ENCODE assay signal across 9 mouse cellular contexts in genomic region chr4:47234667-47235267, GRCm38 (mm10). TPM values are rescaled to one million over a fixed set of nuclear protein-coding genes. Genes with fewer than 3 reads are reported as not detected.
A peak's percentile ranks its signal among the peaks of the same experiment; 100 is the strongest.
DNase-seq lines count a peak whose midpoint lies in the region; ATAC-seq and TF ChIP-seq lines count a peak whose summit lies in the region.
"Had no signal": no experiment of that assay in that cellular context is flagged by ENCODE, and none has a peak within 500 bp of the region (broad histone marks: within the 10 kb centered on the region; RNA-seq: fewer than 3 reads in every experiment).

No protein-coding gene starts in this region.

- H3K4me3 ChIP-seq in heart, embryonic 11.5 days (ENCODE audit: low read depth, low read length), result no peak overlapping the region
- H3K4me3 ChIP-seq in limb, embryonic 10.5 days, result no peak overlapping the region
- no peak overlapping the region for H3K4me3 ChIP-seq in midbrain, embryonic 16.5 days (ENCODE audit: low read depth, low read length)
- no peak overlapping the region for H3K4me3 ChIP-seq in spleen, adult 2 months (ENCODE audit: extremely low read depth, insufficient read depth, insufficient read length)

- H3K9me3 ChIP-seq in heart, embryonic 11.5 days (replicated peaks; ENCODE audit: control insufficient read depth, low read length), result no peaks in the 10 kb centered on the region
- H3K9me3 ChIP-seq in limb, embryonic 10.5 days (replicated peaks), result no peaks in the 10 kb centered on the region
- no peaks in the 10 kb centered on the region for H3K9me3 ChIP-seq in midbrain, embryonic 16.5 days (replicated peaks; ENCODE audit: control insufficient read depth, low read length, poor library complexity, severe bottlenecking)

- no peak overlapping the region for H3K9ac ChIP-seq in heart, embryonic 11.5 days (ENCODE audit: low read depth, low read length)
- no peak overlapping the region for H3K9ac ChIP-seq in midbrain, embryonic 16.5 days (ENCODE audit: low read depth, low read length)

- TF ChIP-seq POLR2A in spleen, adult 2 months (IDR thresholded peaks at IDR 0.05; ENCODE audit: low read depth, low read length), result no peak

- H3K4me2 ChIP-seq in heart, embryonic 11.5 days, result no peak overlapping the region
- no peak overlapping the region for H3K4me2 ChIP-seq in midbrain, embryonic 16.5 days (ENCODE audit: low read length)

- peak; percentile 91 to 92 for DNase-seq in heart, adult 18-20 months
- peak; percentile 91 for DNase-seq in gastrocnemius, postnatal 14 days
- DNase-seq in kidney, adult 11 months, result peak; percentile 78
- DNase-seq in limb, embryonic 10.5 days (ENCODE audit: low spot score), result peak; percentile 88
- DNase-seq in spleen, adult 2 months (ENCODE audit: low read depth in 1 of 2, low spot score in 2 of 2), result peak in 1 of 2 experiments; percentile 49

- no peaks in the 10 kb centered on the region for H3K4me1 ChIP-seq in heart, embryonic 11.5 days (ENCODE audit: control insufficient read depth, insufficient read depth, low read length)
- peaks cover 26% of the 10 kb centered on the region for H3K4me1 ChIP-seq in limb, embryonic 10.5 days
- peaks cover 8% of the 10 kb centered on the region for H3K4me1 ChIP-seq in midbrain, embryonic 16.5 days (ENCODE audit: control insufficient read depth, insufficient read depth, low read length)
- H3K4me1 ChIP-seq in spleen, adult 2 months (ENCODE audit: control insufficient read depth, insufficient read depth, insufficient read length), result no peaks in the 10 kb centered on the region; the same call in 1 of the 2 replicates

- H3K27ac ChIP-seq in heart, embryonic 11.5 days (ENCODE audit: low read depth, low read length), result no peak overlapping the region
- H3K27ac ChIP-seq in limb, embryonic 10.5 days, result 0 out of 2 replicates have a peak overlapping the region, but pooled peaks have one; percentile 11
- no peak overlapping the region for H3K27ac ChIP-seq in midbrain, embryonic 16.5 days (ENCODE audit: low read length)
- H3K27ac ChIP-seq in spleen, adult 2 months (ENCODE audit: insufficient read depth, low read length), result no peak overlapping the region

- H3K27me3 ChIP-seq in heart, embryonic 11.5 days (ENCODE audit: control insufficient read depth, insufficient read depth, low read length), result peaks cover 2% of the 10 kb centered on the region; the same call in 1 of the 2 replicates
- H3K27me3 ChIP-seq in limb, embryonic 10.5 days (ENCODE audit: low read depth, poor library complexity, severe bottlenecking), result 0 out of 2 replicates have a peak, but pooled peaks cover 4% of the 10 kb centered on the region
- H3K27me3 ChIP-seq in midbrain, embryonic 16.5 days (ENCODE audit: control insufficient read depth, insufficient read depth, low read depth, low read length), result no peaks in the 10 kb centered on the region
- H3K27me3 ChIP-seq in spleen, adult 2 months (ENCODE audit: control insufficient read depth, insufficient read depth, low read length), result no peaks in the 10 kb centered on the region

- no peak for ATAC-seq in heart, embryonic 11.5 days (replicated peaks; ENCODE audit: insufficient number of reproducible peaks, low FRiP score, low TSS enrichment)
- peak; percentile 75 for ATAC-seq in common myeloid progenitor, adult 5-6 weeks (replicated peaks; ENCODE audit: low read depth, poor library complexity, severe bottlenecking)
- ATAC-seq in midbrain, embryonic 16.5 days, result peak; percentile 50; the same call in 1 of the 2 replicates

- H3K36me3 ChIP-seq in heart, embryonic 11.5 days (ENCODE audit: control insufficient read depth, insufficient read depth, low read length), result no peaks in the 10 kb centered on the region
- no peaks in the 10 kb centered on the region for H3K36me3 ChIP-seq in limb, embryonic 10.5 days
- no peaks in the 10 kb centered on the region for H3K36me3 ChIP-seq in midbrain, embryonic 16.5 days (ENCODE audit: control insufficient read depth, insufficient read depth, low read length)
- H3K36me3 ChIP-seq in spleen, adult 2 months (ENCODE audit: control insufficient read depth, insufficient read depth, low read length), result no peaks in the 10 kb centered on the region
- H3K36me3 ChIP-seq: G1E had no signal

- WGBS in heart, embryonic 11.5 days (ENCODE audit: insufficient replicate concordance), result 19% methylated on average over 17 of the region's 17 CpGs
- 22% methylated on average over 17 of the region's 17 CpGs for WGBS in limb, embryonic 10.5 days
- WGBS in midbrain, embryonic 16.5 days, result 23% methylated on average over 17 of the region's 17 CpGs
- WGBS in spleen, adult 2 months, result 16% methylated on average over 17 of the region's 17 CpGs

- intact Hi-C loops in gastrocnemius, postnatal 14 days (cut with DNase I; ENCODE audit: low total_unique reads), result loop anchor here (10.0 kb wide), 1 partner anchor 100 kb away; no protein-coding TSS in a partner anchor

- peak; percentile 88 for TF ChIP-seq CTCF in spleen, adult 2 months (IDR thresholded peaks at IDR 0.05; ENCODE audit: extremely low read depth, insufficient read depth, insufficient read length, insufficient replicate concordance)

RNA-seq across cellular contexts. Expression of gene Col15a1, which starts 26.8 kb away (rescaled TPM):
- total RNA-seq in heart, adult 18-20 months (2021), result 10 to 100 TPM; 50.7 to 61.5 TPM
- 0.97 and 2.0 TPM in 2 replicates for polyA plus RNA-seq in heart, embryonic 11.5 days (2014; fragmentation: Nextera tagmentation; extraction: Ambion mirVana)
- not detected in 2 replicates for total RNA-seq in common myeloid progenitor, adult 5-6 weeks (2017)
- total RNA-seq in gastrocnemius, postnatal 14 days (2021), result 100 to 1,000 TPM; 212 to 288 TPM
- polyA plus RNA-seq in limb, embryonic 10.5 days (2016; fragmentation: Nextera tagmentation; extraction: Ambion mirVana), result 4.9 and 8.4 TPM in 2 replicates
- polyA plus RNA-seq in midbrain, embryonic 16.5 days (2015; fragmentation: Nextera tagmentation; extraction: Ambion mirVana), result 3.4 and 5.3 TPM in 2 replicates
- 2.5 and 3.5 TPM in 2 replicates for polyA plus RNA-seq in spleen, adult 2 months (2012; rRNA removed)
- polyA plus RNA-seq: G1E had no signal
